ENCODE assay signal across 7 mouse cellular contexts in genomic region chr12:111896908-111897661, GRCm38 (mm10). TPM values are rescaled to one million over a fixed set of nuclear protein-coding genes. Genes with fewer than 3 reads are reported as not detected.
DNase-seq lines count a peak whose midpoint lies in the region; ATAC-seq and TF ChIP-seq lines count a peak whose summit lies in the region.

No protein-coding gene starts in this region.

- peak overlapping the region; percentile 58 for H3K27ac ChIP-seq in heart, adult 2 months
- peak overlapping the region; percentile 68 for H3K27ac ChIP-seq in kidney, embryonic 15.5 days
- H3K27ac ChIP-seq in midbrain, embryonic 15.5 days, result no peak overlapping the region
- H3K27ac ChIP-seq in midbrain, embryonic 13.5 days, result no peak overlapping the region

- no peak overlapping the region for H3K9ac ChIP-seq in heart, adult 2 months (ENCODE audit: low read depth, low read length)
- no peak overlapping the region for H3K9ac ChIP-seq in kidney, embryonic 15.5 days
- no peak overlapping the region for H3K9ac ChIP-seq in midbrain, embryonic 15.5 days
- H3K9ac ChIP-seq in midbrain, embryonic 13.5 days (replicated peaks), result no peak overlapping the region

- intact Hi-C loops in heart, adult 2 months (cut with DNase I), result no loop called here

- peak; percentile 38 for DNase-seq in ovary, postnatal 36 days (ENCODE audit: low spot score)
- no peak for DNase-seq in ovary, postnatal 14 days (ENCODE audit: low spot score)
- peak in 1 of 2 experiments; percentile 65 for DNase-seq in heart, adult 2 months

- TF ChIP-seq EP300 in heart, adult 2 months (IDR thresholded peaks at IDR 0.05; ENCODE audit: insufficient read depth, low read depth, low read length), result peak; percentile 85

- no peak overlapping the region for H3K4me2 ChIP-seq in kidney, embryonic 15.5 days
- no peak overlapping the region for H3K4me2 ChIP-seq in midbrain, embryonic 15.5 days
- no peak overlapping the region for H3K4me2 ChIP-seq in midbrain, embryonic 13.5 days (replicated peaks)

- H3K36me3 ChIP-seq in heart, adult 2 months (ENCODE audit: control insufficient read depth, insufficient read depth, low read length), result peaks cover 20% of the 10 kb centered on the region
- H3K36me3 ChIP-seq in kidney, embryonic 15.5 days, result no peaks in the 10 kb centered on the region
- peaks cover 17% of the 10 kb centered on the region for H3K36me3 ChIP-seq in megakaryocyte, embryonic 14.5 days (replicated peaks; ENCODE audit: low read length)
- H3K36me3 ChIP-seq in midbrain, embryonic 15.5 days (replicated peaks), result no peaks in the 10 kb centered on the region
- H3K36me3 ChIP-seq in midbrain, embryonic 13.5 days, result no peaks in the 10 kb centered on the region

- peak; percentile 29 for TF ChIP-seq CTCF in heart, adult 2 months (IDR thresholded peaks at IDR 0.05)

- 0 out of 2 replicates have a peak, but pooled peaks have one; percentile 46 for TF ChIP-seq POLR2A in heart, adult 2 months (IDR thresholded peaks at IDR 0.05; ENCODE audit: insufficient read depth, low read depth, low read length)

- no peaks in the 10 kb centered on the region for H3K9me3 ChIP-seq in kidney, embryonic 15.5 days (replicated peaks)
- H3K9me3 ChIP-seq in megakaryocyte, embryonic 14.5 days, result no peaks in the 10 kb centered on the region
- H3K9me3 ChIP-seq in midbrain, embryonic 15.5 days, result no peaks in the 10 kb centered on the region
- no peaks in the 10 kb centered on the region for H3K9me3 ChIP-seq in midbrain, embryonic 13.5 days

- H3K27me3 ChIP-seq in heart, adult 2 months (ENCODE audit: control insufficient read depth, insufficient read depth, low read length), result no peaks in the 10 kb centered on the region
- H3K27me3 ChIP-seq in kidney, embryonic 15.5 days, result no peaks in the 10 kb centered on the region
- H3K27me3 ChIP-seq in megakaryocyte, embryonic 14.5 days (replicated peaks), result no peaks in the 10 kb centered on the region
- no peaks in the 10 kb centered on the region for H3K27me3 ChIP-seq in midbrain, embryonic 15.5 days (replicated peaks)
- H3K27me3 ChIP-seq in midbrain, embryonic 13.5 days, result no peaks in the 10 kb centered on the region

- H3K79me2 ChIP-seq in heart, adult 2 months (replicated peaks; ENCODE audit: control insufficient read depth, insufficient read depth, low read length), result peaks cover 8% of the 10 kb centered on the region

- 0 out of 2 replicates have a peak, but pooled peaks have one; percentile 71 for ATAC-seq in kidney, embryonic 15.5 days (replicated peaks; ENCODE audit: low FRiP score)
- no peak for ATAC-seq in midbrain, embryonic 15.5 days (replicated peaks)
- no peak for ATAC-seq in midbrain, embryonic 13.5 days

- no peak overlapping the region; the same call in 1 of the 2 replicates for H3K4me3 ChIP-seq in heart, adult 2 months
- no peak overlapping the region for H3K4me3 ChIP-seq in kidney, embryonic 15.5 days (replicated peaks)
- peak overlapping the region; percentile 85 for H3K4me3 ChIP-seq in megakaryocyte, embryonic 14.5 days (replicated peaks)
- no peak overlapping the region for H3K4me3 ChIP-seq in midbrain, embryonic 15.5 days
- no peak overlapping the region for H3K4me3 ChIP-seq in midbrain, embryonic 13.5 days (replicated peaks)

- 14% methylated on average over 7 of the region's 7 CpGs for WGBS in heart, adult 2 months
- WGBS in kidney, embryonic 15.5 days, result 61% methylated on average over 7 of the region's 7 CpGs
- WGBS in midbrain, embryonic 15.5 days, result 64% methylated on average over 7 of the region's 7 CpGs
- WGBS in midbrain, embryonic 13.5 days, result 67% methylated on average over 7 of the region's 7 CpGs

- peaks cover 51% of the 10 kb centered on the region for H3K4me1 ChIP-seq in heart, adult 2 months (ENCODE audit: control insufficient read depth, insufficient read depth, low read length)
- H3K4me1 ChIP-seq in kidney, embryonic 15.5 days, result peaks cover 41% of the 10 kb centered on the region
- peaks cover 98% of the 10 kb centered on the region for H3K4me1 ChIP-seq in megakaryocyte, embryonic 14.5 days
- H3K4me1 ChIP-seq in midbrain, embryonic 15.5 days, result peaks cover 11% of the 10 kb centered on the region
- peaks cover 8% of the 10 kb centered on the region; the same call in 1 of the 2 replicates for H3K4me1 ChIP-seq in midbrain, embryonic 13.5 days (replicated peaks)

RNA-seq across cellular contexts. Expression of gene Ppp1r13b, which starts 10.8 kb away (rescaled TPM):
- total RNA-seq in heart, adult 2 months (2021), result 10 to 100 TPM; 18.0 to 18.1 TPM
- 11.8 and 16.6 TPM in 2 replicates for polyA plus RNA-seq in heart, adult 2 months (2012; rRNA removed)
- polyA plus RNA-seq in kidney, embryonic 15.5 days (2015; fragmentation: Nextera tagmentation; extraction: Ambion mirVana), result 14.5 and 18.5 TPM in 2 replicates
- 15.6 and 22.6 TPM in 2 replicates for polyA plus RNA-seq in megakaryocyte, embryonic 14.5 days (2012; ENCODE audit: insufficient read depth, low replicate concordance)
- polyA plus RNA-seq in midbrain, embryonic 15.5 days (2015; fragmentation: Nextera tagmentation; extraction: Ambion mirVana), result 40.4 and 41.8 TPM in 2 replicates
- 17.8 and 19.7 TPM in 2 replicates for polyA plus RNA-seq in midbrain, embryonic 13.5 days (2015; fragmentation: Nextera tagmentation; extraction: Ambion mirVana)

Comparison
In these comparisons a context has a peak if more than half of its experiments do, and no peak if none do; other contexts are left out.
1. H3K27ac ChIP-seq: peak in heart, adult 2 months (single experiment) and kidney, embryonic 15.5 days (single experiment); none in midbrain, embryonic 15.5 days (single experiment) and midbrain, embryonic 13.5 days (single experiment).